Mouse (Mus musculus) stomach, postnatal 0 days (tissue): ENCODE measurements around the gene Spen. TPM values are rescaled to one million over a fixed set of nuclear protein-coding genes. Genes with fewer than 3 reads are reported as not detected.
"Not testable (repeated sequence)": the region's sequence is repeated elsewhere in the genome, so short reads cannot be mapped to it uniquely, and the experiment has no call there.

ENCODE experiments used
- ATAC-seq: fragments of 200-750 bp; cut with Nextera tagmentation; 2 replicates; pipeline ENCODE4 v1.8.0; 2017; ENCODE audit not compliant: low FRiP score, low TSS enrichment
- DNase-seq: peaks from one replicate; pipeline ENCODE4 v3.0.0-alpha.2; 2016; ENCODE audit warnings: low spot score
- H3K27ac ChIP-seq: fragments of 300-500 bp; sonication (generic); replicated peaks from 2 replicates; pipeline ENCODE4 v1.5.1; 2014; ENCODE audit warnings: mild to moderate bottlenecking, control low read depth
- H3K27me3 ChIP-seq: fragments of 300-500 bp; sonication (generic); 2 replicates; pipeline ENCODE4 v1.6.1; 2014; ENCODE audit warnings: low read length; ENCODE audit not compliant: control insufficient read depth, insufficient read depth
- H3K36me3 ChIP-seq: fragments of 300-500 bp; sonication (generic); 2 replicates; pipeline ENCODE4 v1.6.1; 2014; ENCODE audit warnings: low read length, mixed read lengths; ENCODE audit not compliant: control insufficient read depth, insufficient read depth
- H3K4me1 ChIP-seq: fragments of 300-500 bp; sonication (generic); replicated peaks from 2 replicates; pipeline ENCODE4 v1.6.1; 2014; ENCODE audit warnings: antibody characterized with exemption; ENCODE audit not compliant: control insufficient read depth, insufficient read depth
- H3K4me2 ChIP-seq: fragments of 300-500 bp; sonication (generic); replicated peaks from 2 replicates; pipeline ENCODE4 v1.6.1; 2014; ENCODE audit warnings: low read depth, mild to moderate bottlenecking, control low read depth, moderate library complexity
- H3K4me3 ChIP-seq: fragments of 300-500 bp; sonication (generic); 2 replicates; pipeline ENCODE4 v1.5.1; 2014; ENCODE audit warnings: low read depth, low read length, control low read depth
- H3K9ac ChIP-seq: fragments of 300-500 bp; sonication (generic); 2 replicates; pipeline ENCODE4 v1.6.1; 2014; ENCODE audit warnings: mild to moderate bottlenecking, low read length, control low read depth, mixed read lengths
- H3K9me3 ChIP-seq: fragments of 300-500 bp; sonication (generic); 2 replicates; pipeline ENCODE4 v1.6.1; 2016; ENCODE audit warnings: low read length; ENCODE audit not compliant: control insufficient read depth
- CTCF ChIP-seq: IDR thresholded peaks from 2 replicates; pipeline ENCODE4 v1.5.1; 2016; ENCODE audit warnings: antibody characterized with exemption, low read depth, mild to moderate bottlenecking, moderate library complexity
- EP300 ChIP-seq: optimal IDR thresholded peaks from 2 replicates; pipeline ENCODE3; 2016; ENCODE audit warnings: antibody characterized with exemption
- WGBS: fragments of 180-500 bp; shearing (Covaris S2); extraction: QIAGEN DNeasy Blood & Tissue Kit; methylation state at CpG from one replicate; pipeline ENCODE4 v1.1.7; 2014; 5-methylcytosine and 5-hydroxymethylcytosine counted together
- polyA plus RNA-seq: library from polyadenylated mRNA; unstranded; fragments of >200 nt; fragmentation: Nextera tagmentation; extraction: Ambion mirVana; gene quantifications from 2 replicates; pipeline ENCODE4 v1.2.1, GENCODE M21; 2015

Spen gene
- polyA plus RNA-seq, 1 experiment from 2014 or later: 2.9 TPM

- Histone ChIP-seq H3K36me3 (no peaks in the 10 kb centered on the region), H3K27ac (no peak overlapping the region), H3K4me2 (no peak overlapping the region), H3K27me3 (no peaks in the 10 kb centered on the region), H3K9ac (no peak overlapping the region), H3K4me3 (no peak overlapping the region), H3K4me1 (no peaks in the 10 kb centered on the region), H3K9me3 (no peaks in the 10 kb centered on the region)
- WGBS: 97% methylated on average over 4 of the region's 4 CpGs
- TF ChIP-seq CTCF: no peak
- no peak for TF ChIP-seq EP300
- ATAC-seq (no peak), DNase-seq (no peak)
Measured at GRCm38 (mm10) chr4:141564209-141564608, 25.8 kb upstream of the Spen start.

GRCm38 (mm10) chr4:141562281-141562680, 23.9 kb upstream of the Spen start:
- no peak for ATAC-seq
- DNase-seq: no peak
- no peak overlapping the region; the same call in 1 of the 2 replicates for H3K27ac ChIP-seq

GRCm38 (mm10) chr4:141561331-141561919, 23.0 kb upstream of the Spen start:
- not testable (repeated sequence) for H3K27me3 ChIP-seq, H3K4me1 ChIP-seq, H3K4me3 ChIP-seq, H3K9me3 ChIP-seq, H3K4me2 ChIP-seq, H3K27ac ChIP-seq, ATAC-seq, DNase-seq, H3K36me3 ChIP-seq, H3K9ac ChIP-seq
- peak; percentile 37 for TF ChIP-seq CTCF
- WGBS: 69% methylated on average over 5 of the region's 5 CpGs

More at GRCm38 (mm10) chr4:141562281-141562680, 23.9 kb upstream of the Spen start:
- Histone ChIP-seq H3K9ac (no peak overlapping the region), H3K4me1 (no peaks in the 10 kb centered on the region), H3K36me3 (no peaks in the 10 kb centered on the region), H3K9me3 (no peaks in the 10 kb centered on the region), H3K4me2 (no peak overlapping the region), H3K27me3 (no peaks in the 10 kb centered on the region), H3K4me3 (no peak overlapping the region)
- TF ChIP-seq CTCF (no peak), EP300 (no peak)
- 59% methylated on average over 11 of the region's 11 CpGs for WGBS

GRCm38 (mm10) chr4:141559898-141560263, 21.5 kb upstream of the Spen start:
- Histone ChIP-seq H3K36me3 (no peaks in the 10 kb centered on the region), H3K4me3 (peak overlapping the region; percentile 42), H3K9me3 (no peaks in the 10 kb centered on the region), H3K9ac (peak overlapping the region; percentile 68), H3K4me1 (no peaks in the 10 kb centered on the region), H3K27ac (peak overlapping the region; percentile 97), H3K4me2 (peak overlapping the region; percentile 84), H3K27me3 (no peaks in the 10 kb centered on the region)
- DNase-seq (peak; percentile 85), ATAC-seq (peak; percentile 55)
- TF ChIP-seq CTCF: peak; percentile 98
- no peak for TF ChIP-seq EP300
- WGBS: 3% methylated on average over 9 of the region's 9 CpGs

GRCm38 (mm10) chr4:141559131-141559897, 20.9 kb upstream of the Spen start:
- Histone ChIP-seq H3K9ac (peak overlapping the region; percentile 68), H3K4me2 (peak overlapping the region; percentile 84), H3K4me1 (no peaks in the 10 kb centered on the region), H3K36me3 (no peaks in the 10 kb centered on the region), H3K27me3 (no peaks in the 10 kb centered on the region), H3K4me3 (peak overlapping the region; percentile 42), H3K27ac (peak overlapping the region; percentile 97), H3K9me3 (no peaks in the 10 kb centered on the region)
- ATAC-seq: peak; percentile 84
- 1% methylated on average over 30 of the region's 30 CpGs for WGBS
- peak; percentile 87 for DNase-seq
- no peak for TF ChIP-seq CTCF
- TF ChIP-seq EP300: no peak

GRCm38 (mm10) chr4:141558658-141559057, 20.3 kb upstream of the Spen start:
- H3K27me3 ChIP-seq: no peaks in the 10 kb centered on the region
- H3K9me3 ChIP-seq: no peaks in the 10 kb centered on the region
- H3K9ac ChIP-seq: peak overlapping the region; percentile 68; the same call in 1 of the 2 replicates
- H3K4me3 ChIP-seq: peak overlapping the region; percentile 42
- DNase-seq (peak; percentile 70), ATAC-seq (peak; percentile 51)
- TF ChIP-seq EP300: no peak
- no peaks in the 10 kb centered on the region for H3K4me1 ChIP-seq
- H3K36me3 ChIP-seq: no peaks in the 10 kb centered on the region
- H3K27ac ChIP-seq: peak overlapping the region; percentile 97
- H3K4me2 ChIP-seq: peak overlapping the region; percentile 84
- 19% methylated on average over 16 of the region's 16 CpGs for WGBS

GRCm38 (mm10) chr4:141556163-141556562, 17.8 kb upstream of the Spen start:
- H3K4me3 ChIP-seq, H3K4me2 ChIP-seq, ATAC-seq, H3K4me1 ChIP-seq, H3K27ac ChIP-seq, H3K9ac ChIP-seq, H3K36me3 ChIP-seq, DNase-seq, H3K9me3 ChIP-seq, H3K27me3 ChIP-seq: not testable (repeated sequence)
- whole genome bisulfite sequencing: 88% methylated on average over 6 of the region's 6 CpGs

GRCm38 (mm10) chr4:141554255-141554865, 16.0 kb upstream of the Spen start:
- 90% methylated on average over 7 of the region's 9 CpGs for WGBS
- H3K9me3 ChIP-seq: not testable (repeated sequence)

More at GRCm38 (mm10) chr4:141554255-141554865, 16.0 kb upstream of the Spen start:
- not testable (repeated sequence) for H3K4me2 ChIP-seq, DNase-seq, H3K27me3 ChIP-seq, ATAC-seq, H3K36me3 ChIP-seq, H3K27ac ChIP-seq, H3K4me3 ChIP-seq, H3K9ac ChIP-seq, H3K4me1 ChIP-seq
